Mouse (Mus musculus) embryonic fibroblast, embryonic 13.5 days (primary cell): Measurements from ENCODE around the gene Thap3. TPM values are rescaled to one million over a fixed set of nuclear protein-coding genes. Genes with fewer than 3 reads are reported as not detected.

Source experiments
- H3K27ac ChIP-seq: 2 replicates; pipeline ENCODE4 v1.5.1; 2012; ENCODE audit warnings: low read length, control low read depth, inconsistent platforms; ENCODE audit not compliant: insufficient read depth
- H3K4me1 ChIP-seq: 2 replicates; pipeline ENCODE4 v1.6.1; 2011; ENCODE audit warnings: low read length; ENCODE audit not compliant: control insufficient read depth, insufficient read depth
- H3K4me3 ChIP-seq: 2 replicates; pipeline ENCODE4 v1.5.1; 2011; ENCODE audit warnings: mild to moderate bottlenecking, control low read depth, low read length; ENCODE audit not compliant: insufficient read depth
- CTCF ChIP-seq: IDR thresholded peaks from 2 replicates; pipeline ENCODE4 v1.5.1; 2011; ENCODE audit warnings: mild to moderate bottlenecking, control low read depth, low read length, moderate library complexity, borderline replicate concordance; ENCODE audit not compliant: insufficient read depth
- POLR2A ChIP-seq: IDR thresholded peaks from 2 replicates; pipeline ENCODE4 v1.6.1; 2011; ENCODE audit warnings: low read depth, mild to moderate bottlenecking, control low read depth, low read length, moderate library complexity
- polyA plus RNA-seq: library from polyadenylated mRNA; stranded (reverse); fragments of >200 nt; gene quantifications from 2 replicates; pipeline ENCODE4 v1.2.4, GENCODE M21; 2011; ENCODE audit warnings: low read depth; ENCODE audit not compliant: missing spikeins, insufficient read length

Thap3 gene
- polyA plus RNA-seq, 1 experiment = 10.8 TPM

DNA sequence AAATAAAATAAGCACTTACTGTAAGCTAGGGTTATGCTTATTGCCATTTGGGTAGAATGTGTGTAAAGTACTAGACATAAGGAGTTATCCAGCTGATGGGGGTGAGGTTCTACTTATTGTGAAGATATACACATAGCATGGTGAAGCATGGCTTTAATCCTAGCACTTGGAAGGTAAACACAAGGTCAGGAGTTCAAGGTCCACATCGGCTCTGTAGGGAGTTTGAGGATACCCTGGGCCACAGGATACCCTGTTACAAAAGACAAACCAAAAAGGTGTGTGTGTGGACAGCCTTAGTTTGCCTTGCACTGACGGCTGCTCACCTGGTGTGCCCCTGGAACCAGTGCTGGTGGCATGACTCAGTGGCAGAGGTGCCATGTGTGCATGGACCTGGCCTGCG, 50.7 kb downstream of the Thap3 start:
- Histone ChIP-seq H3K27ac (no peak overlapping the region), H3K4me1 (no peaks in the 10 kb centered on the region), H3K4me3 (no peak overlapping the region)
- TF ChIP-seq CTCF = no peak
- no peak for TF ChIP-seq POLR2A

DNA sequence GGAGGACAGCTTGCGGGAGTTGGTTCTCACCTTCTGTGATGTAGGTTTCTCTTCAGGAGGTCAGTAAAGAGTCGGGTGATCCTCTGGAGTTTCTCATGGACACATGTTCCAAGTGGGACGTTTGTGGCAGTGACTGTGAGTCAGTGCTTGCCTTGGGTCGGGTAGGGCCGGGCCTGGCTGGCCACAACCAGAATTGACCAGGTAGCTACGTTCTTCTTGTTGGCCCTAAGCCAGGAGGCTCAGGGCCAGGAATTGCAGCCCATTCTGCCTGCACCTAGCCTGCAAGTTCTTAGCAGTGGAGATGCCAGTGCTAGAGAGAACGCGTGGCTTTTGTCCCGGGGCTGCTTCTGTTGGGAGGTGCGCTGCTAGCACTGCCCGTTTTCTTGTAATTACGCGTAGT, 51.4 kb downstream of the Thap3 start:
- Histone ChIP-seq H3K27ac (no peak overlapping the region), H3K4me1 (no peaks in the 10 kb centered on the region), H3K4me3 (no peak overlapping the region)
- no peak for TF ChIP-seq POLR2A
- TF ChIP-seq CTCF = no peak

DNA sequence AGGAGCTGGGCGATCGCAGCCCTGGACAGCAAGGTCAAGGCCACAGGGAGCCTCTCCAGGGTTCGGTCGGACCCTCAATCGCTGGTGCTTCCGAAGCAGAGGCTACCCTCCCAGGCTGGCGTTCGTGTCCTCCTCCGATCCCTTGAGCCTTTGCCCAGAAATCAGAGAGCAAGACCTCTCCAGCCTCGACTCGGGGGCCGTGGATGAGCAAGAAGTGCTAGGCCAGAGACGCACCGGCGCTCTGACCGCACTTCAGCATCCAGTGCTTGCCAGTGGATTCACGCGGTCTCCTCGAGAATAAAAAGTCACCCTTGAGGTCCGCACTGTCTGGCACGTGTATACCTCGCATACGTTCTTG, 54.6 kb downstream of the Thap3 start:
- H3K4me3 ChIP-seq = peak overlapping the region; percentile 88

DNA sequence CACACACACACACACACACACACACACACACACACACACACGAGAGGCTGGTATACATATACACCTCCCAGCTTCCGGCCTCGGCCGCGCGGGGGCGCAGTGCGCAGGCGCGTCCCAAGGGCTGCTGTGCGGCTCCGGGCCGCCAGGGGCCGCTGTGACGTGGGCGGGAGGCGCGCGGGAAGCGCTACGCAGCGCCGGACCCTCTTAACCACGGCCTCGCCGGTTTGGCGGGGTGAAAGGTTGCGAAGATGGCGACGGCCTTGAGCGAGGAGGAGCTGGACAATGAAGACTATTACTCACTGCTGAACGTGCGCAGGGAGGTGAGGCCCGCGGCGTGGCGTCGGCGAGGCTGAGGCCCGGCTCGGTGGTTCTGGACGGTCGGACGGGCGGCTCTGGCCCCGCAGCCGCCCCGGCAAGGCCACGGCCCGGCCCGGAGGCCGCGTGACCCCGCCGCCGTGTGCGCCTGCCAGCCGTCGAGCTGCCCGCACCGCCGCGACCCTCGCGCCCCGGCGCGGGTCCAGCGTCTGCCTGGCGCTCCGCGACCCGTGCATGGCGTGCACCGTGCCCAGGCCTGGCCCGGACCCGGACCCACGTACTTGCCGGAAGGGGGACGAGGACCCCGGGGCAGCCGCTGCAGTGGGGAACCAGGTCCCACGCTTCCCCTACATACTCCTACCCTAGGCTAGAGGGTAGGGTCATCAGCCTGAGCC, 55.1 kb downstream of the Thap3 start, which contains the start of gene Dnajc11:
Gene Dnajc11 (plus strand): TSS at position 187 of the 710 bp plus-strand sequence.
- Histone ChIP-seq H3K4me1 (no peaks in the 10 kb centered on the region), H3K27ac (no peak within 1 kb of the TSS), H3K4me3 (peak within 1 kb of the TSS; percentile 88)
- TF ChIP-seq POLR2A (peak; percentile 72), CTCF (peak; percentile 92)

More for the DNA sequence above, 54.6 kb downstream of the Thap3 start:
- TF ChIP-seq CTCF (no peak), POLR2A (no peak)
- no peaks in the 10 kb centered on the region for H3K4me1 ChIP-seq
- H3K27ac ChIP-seq = no peak overlapping the region

Other genes with a start within 250 kb of the Thap3 start
- 46.5 and 53.4 TPM in 2 replicates for gene Camta1, start 127.1 kb downstream of the Thap3 start, polyA plus RNA-seq
- gene Dnajc11, start 55.3 kb downstream of the Thap3 start, polyA plus RNA-seq = 45.2 and 47.8 TPM in 2 replicates
- gene Phf13, start 7.3 kb upstream of the Thap3 start, polyA plus RNA-seq = 21.0 and 23.2 TPM in 2 replicates
- 10.7 and 13.0 TPM in 2 replicates for gene Klhl21, start 19.8 kb upstream of the Thap3 start, polyA plus RNA-seq
- gene Zbtb48, start 38.7 kb upstream of the Thap3 start, polyA plus RNA-seq = 5.7 and 7.5 TPM in 2 replicates
- gene Tas1r1, start 49.6 kb upstream of the Thap3 start, polyA plus RNA-seq = not detected in 2 replicates
- gene Nol9, start 50.3 kb upstream of the Thap3 start, polyA plus RNA-seq = 29.2 and 32.2 TPM in 2 replicates
- 5.1 and 8.8 TPM in 2 replicates for gene Plekhg5, start 83.5 kb upstream of the Thap3 start, polyA plus RNA-seq
- gene Tnfrsf25, start 126.9 kb upstream of the Thap3 start, polyA plus RNA-seq = 1.9 TPM in 1 of 2 replicates, not detected in the other
- gene Espn, start 163.4 kb upstream of the Thap3 start, polyA plus RNA-seq = 0.56 and 0.68 TPM in 2 replicates
- not detected in 2 replicates for gene Hes2, start 169.9 kb upstream of the Thap3 start, polyA plus RNA-seq
- 79.9 and 108 TPM in 2 replicates for gene Acot7, start 189.1 kb upstream of the Thap3 start, polyA plus RNA-seq